Comparison of ENCODE assay signal across 9 mouse cellular contexts in genomic region chr3:101778896-101779665, GRCm38 (mm10).
DNase-seq lines count a peak whose midpoint lies in the region; ATAC-seq and TF ChIP-seq lines count a peak whose summit lies in the region.
"Had no signal": no experiment of that assay in that cellular context is flagged by ENCODE, and none has a peak within 500 bp of the region (broad histone marks: within the 10 kb centered on the region; RNA-seq: fewer than 3 reads in every experiment).

No protein-coding gene starts in this region.

- TF ChIP-seq CTCF in midbrain, postnatal 0 days (IDR thresholded peaks at IDR 0.05) = no peak

- 0 out of 2 replicates have a peak overlapping the region, but pooled peaks have one; percentile 45 for H3K27ac ChIP-seq in hindbrain, embryonic 10.5 days
- no peak overlapping the region for H3K27ac ChIP-seq in hindbrain, embryonic 16.5 days (ENCODE audit: low read depth, low read length)
- peak overlapping the region; percentile 51 for H3K27ac ChIP-seq in heart, embryonic 11.5 days (ENCODE audit: low read depth, low read length)
- H3K27ac ChIP-seq in kidney, embryonic 14.5 days (ENCODE audit: low read depth, low read length) = no peak overlapping the region
- no peak overlapping the region for H3K27ac ChIP-seq in midbrain, embryonic 10.5 days (replicated peaks)
- H3K27ac ChIP-seq in midbrain, postnatal 0 days (ENCODE audit: low read depth, low read length) = no peak overlapping the region
- H3K27ac ChIP-seq: macrophage had no signal

- H3K4me2 ChIP-seq in hindbrain, embryonic 16.5 days (ENCODE audit: low read length) = no peak overlapping the region
- H3K4me2 ChIP-seq in heart, embryonic 11.5 days = no peak overlapping the region
- H3K4me2 ChIP-seq in kidney, embryonic 14.5 days (replicated peaks; ENCODE audit: low read depth, low read length) = no peak overlapping the region
- H3K4me2 ChIP-seq in myocyte (ENCODE audit: low read depth) = peak overlapping the region; percentile 46
- H3K4me2 ChIP-seq in midbrain, postnatal 0 days (ENCODE audit: low read depth, low read length, poor library complexity, severe bottlenecking) = no peak overlapping the region

- no peaks in the 10 kb centered on the region; the same call in 1 of the 2 replicates for H3K27me3 ChIP-seq in hindbrain, embryonic 10.5 days (ENCODE audit: insufficient read depth, poor library complexity, severe bottlenecking)
- H3K27me3 ChIP-seq in hindbrain, embryonic 16.5 days (replicated peaks; ENCODE audit: control insufficient read depth, insufficient read depth, low read length) = no peaks in the 10 kb centered on the region
- H3K27me3 ChIP-seq in heart, embryonic 11.5 days (ENCODE audit: control insufficient read depth, insufficient read depth, low read length) = no peaks in the 10 kb centered on the region
- H3K27me3 ChIP-seq in kidney, embryonic 14.5 days (ENCODE audit: control insufficient read depth, insufficient read depth, low read length) = no peaks in the 10 kb centered on the region
- H3K27me3 ChIP-seq in myocyte (ENCODE audit: control insufficient read depth, insufficient read depth, insufficient read length) = peaks cover 7% of the 10 kb centered on the region
- H3K27me3 ChIP-seq in midbrain, embryonic 10.5 days (ENCODE audit: low read depth, poor library complexity, severe bottlenecking) = peaks cover 11% of the 10 kb centered on the region; the same call in 1 of the 2 replicates
- no peaks in the 10 kb centered on the region for H3K27me3 ChIP-seq in midbrain, postnatal 0 days (ENCODE audit: insufficient read depth, low read length)

- H3K9me3 ChIP-seq in hindbrain, embryonic 10.5 days = no peaks in the 10 kb centered on the region
- H3K9me3 ChIP-seq in hindbrain, embryonic 16.5 days (ENCODE audit: control insufficient read depth, low read length) = no peaks in the 10 kb centered on the region
- no peaks in the 10 kb centered on the region for H3K9me3 ChIP-seq in heart, embryonic 11.5 days (replicated peaks; ENCODE audit: control insufficient read depth, low read length)
- H3K9me3 ChIP-seq in kidney, embryonic 14.5 days (ENCODE audit: control insufficient read depth, low read length) = no peaks in the 10 kb centered on the region
- H3K9me3 ChIP-seq in midbrain, embryonic 10.5 days (replicated peaks) = no peaks in the 10 kb centered on the region
- H3K9me3 ChIP-seq in midbrain, postnatal 0 days (ENCODE audit: low read length) = no peaks in the 10 kb centered on the region

- TF ChIP-seq POLR2A in myocyte (IDR thresholded peaks at IDR 0.05; ENCODE audit: insufficient read length, low read depth) = no peak

- no peak for ATAC-seq in hindbrain, embryonic 16.5 days
- ATAC-seq in heart, embryonic 11.5 days (replicated peaks; ENCODE audit: insufficient number of reproducible peaks, low FRiP score, low TSS enrichment) = peak; percentile 46; the same call in 1 of the 2 replicates
- ATAC-seq in kidney, embryonic 14.5 days (ENCODE audit: low FRiP score, low TSS enrichment) = 0 out of 2 replicates have a peak, but pooled peaks have one; percentile 43
- ATAC-seq in midbrain, postnatal 0 days (ENCODE audit: low FRiP score) = no peak

- H3K9ac ChIP-seq in hindbrain, embryonic 16.5 days (ENCODE audit: low read depth, low read length) = no peak overlapping the region
- H3K9ac ChIP-seq in heart, embryonic 11.5 days (ENCODE audit: low read depth, low read length) = no peak overlapping the region
- H3K9ac ChIP-seq in kidney, embryonic 14.5 days (ENCODE audit: low read depth, low read length) = no peak overlapping the region
- H3K9ac ChIP-seq in midbrain, postnatal 0 days (replicated peaks; ENCODE audit: low read length, poor library complexity, severe bottlenecking) = no peak overlapping the region

- no peaks in the 10 kb centered on the region for H3K36me3 ChIP-seq in hindbrain, embryonic 10.5 days
- no peaks in the 10 kb centered on the region for H3K36me3 ChIP-seq in hindbrain, embryonic 16.5 days (ENCODE audit: control insufficient read depth, insufficient read depth, low read length)
- no peaks in the 10 kb centered on the region for H3K36me3 ChIP-seq in heart, embryonic 11.5 days (ENCODE audit: control insufficient read depth, insufficient read depth, low read length)
- no peaks in the 10 kb centered on the region for H3K36me3 ChIP-seq in kidney, embryonic 14.5 days (ENCODE audit: control insufficient read depth, insufficient read depth, low read length)
- no peaks in the 10 kb centered on the region for H3K36me3 ChIP-seq in myocyte (ENCODE audit: control insufficient read depth, insufficient read depth)
- no peaks in the 10 kb centered on the region for H3K36me3 ChIP-seq in midbrain, embryonic 10.5 days
- no peaks in the 10 kb centered on the region for H3K36me3 ChIP-seq in midbrain, postnatal 0 days (ENCODE audit: insufficient read depth, low read length)

- WGBS in hindbrain, embryonic 10.5 days = 66% methylated on average over 16 of the region's 16 CpGs
- 62% methylated on average over 15 of the region's 16 CpGs for WGBS in hindbrain, embryonic 16.5 days
- WGBS in heart, embryonic 11.5 days (ENCODE audit: insufficient replicate concordance) = 52% methylated on average over 16 of the region's 16 CpGs
- WGBS in kidney, embryonic 14.5 days = 50% methylated on average over 16 of the region's 16 CpGs
- WGBS in midbrain, embryonic 10.5 days = 77% methylated on average over 16 of the region's 16 CpGs
- 66% methylated on average over 16 of the region's 16 CpGs for WGBS in midbrain, postnatal 0 days

- H3K4me1 ChIP-seq in hindbrain, embryonic 10.5 days (replicated peaks) = peaks cover 37% of the 10 kb centered on the region
- H3K4me1 ChIP-seq in hindbrain, embryonic 16.5 days (ENCODE audit: control insufficient read depth, insufficient read depth, low read depth, low read length) = no peaks in the 10 kb centered on the region; the same call in 1 of the 2 replicates
- 0 out of 2 replicates have a peak, but pooled peaks cover 8% of the 10 kb centered on the region for H3K4me1 ChIP-seq in heart, embryonic 11.5 days (ENCODE audit: control insufficient read depth, insufficient read depth, low read length)
- H3K4me1 ChIP-seq in kidney, embryonic 14.5 days (ENCODE audit: control insufficient read depth, insufficient read depth, low read length) = 0 out of 2 replicates have a peak, but pooled peaks cover 3% of the 10 kb centered on the region
- peaks cover 28% of the 10 kb centered on the region for H3K4me1 ChIP-seq in midbrain, embryonic 10.5 days
- 0 out of 2 replicates have a peak, but pooled peaks cover 4% of the 10 kb centered on the region for H3K4me1 ChIP-seq in midbrain, postnatal 0 days (ENCODE audit: insufficient read depth, low read length)

- H3ac ChIP-seq in myocyte (ENCODE audit: control insufficient read depth, insufficient read length) = no peak overlapping the region

- no peak for DNase-seq in hindbrain, embryonic 10.5 days (ENCODE audit: low spot score)
- DNase-seq in midbrain, embryonic 10.5 days (ENCODE audit: low spot score) = no peak
- DNase-seq in ovary, postnatal 10 days (ENCODE audit: low spot score) = no peak
- DNase-seq in midbrain, postnatal 0 days (ENCODE audit: low spot score) = no peak

- no peak overlapping the region for H3K4me3 ChIP-seq in hindbrain, embryonic 10.5 days
- no peak overlapping the region for H3K4me3 ChIP-seq in hindbrain, embryonic 16.5 days (ENCODE audit: low read length)
- no peak overlapping the region for H3K4me3 ChIP-seq in heart, embryonic 11.5 days (ENCODE audit: low read depth, low read length)
- no peak overlapping the region for H3K4me3 ChIP-seq in kidney, embryonic 14.5 days (ENCODE audit: low read length)
- H3K4me3 ChIP-seq in myocyte = no peak overlapping the region
- H3K4me3 ChIP-seq in midbrain, embryonic 10.5 days = no peak overlapping the region
- H3K4me3 ChIP-seq in midbrain, postnatal 0 days (ENCODE audit: low read depth, low read length) = no peak overlapping the region

- H3K79me2 ChIP-seq in myocyte (ENCODE audit: control insufficient read depth, insufficient read depth) = no peaks in the 10 kb centered on the region

TF ChIP-seq in myocyte, 11 proteins besides CTCF, POLR2A, EP300 and RAD21:
- TF ChIP-seq CEBPB (IDR thresholded peaks at IDR 0.05; ENCODE audit: insufficient read depth, poor library complexity, severe bottlenecking) = no peak
- no peak for TF ChIP-seq USF1 (IDR thresholded peaks at IDR 0.05; ENCODE audit: low read depth)
- TF ChIP-seq TCF12 (IDR thresholded peaks at IDR 0.05; ENCODE audit: insufficient read depth, poor library complexity, severe bottlenecking) = no peak
TF ChIP-seq in myocyte: peak in this region for 0.

Comparison
In these comparisons a context has a peak if more than half of its experiments do, and no peak if none do; other contexts are left out.
1. H3K27ac ChIP-seq: peak in hindbrain, embryonic 10.5 days (single experiment) and heart, embryonic 11.5 days (single experiment); none in hindbrain, embryonic 16.5 days (single experiment), kidney, embryonic 14.5 days (single experiment), midbrain, embryonic 10.5 days (single experiment) and midbrain, postnatal 0 days (single experiment).
2. ATAC-seq: peak in heart, embryonic 11.5 days (single experiment) and kidney, embryonic 14.5 days (single experiment); none in hindbrain, embryonic 16.5 days (single experiment) and midbrain, postnatal 0 days (single experiment).